Mouse (Mus musculus) colon, adult 2 months (tissue): ENCODE measurements around the gene Notch4. TPM values are rescaled to one million over a fixed set of nuclear protein-coding genes. Genes with fewer than 3 reads are reported as not detected.

Source experiments
- polyA plus RNA-seq: library from polyadenylated mRNA; depleted of rRNA; stranded (reverse); fragments of >200 nt; gene quantifications from 2 replicates; pipeline ENCODE4 v1.2.3, GENCODE M21; 2012; rRNA removed

Notch4 gene
- 21.6 and 28.1 TPM in 2 replicates for polyA plus RNA-seq

GRCm38 (mm10) chr17:34564003-34564421 lies at the start of gene Notch4:
TSS of gene Notch4 (plus strand) at chr17:34564268.

GRCm38 (mm10) chr17:34517252-34517651 lies 46.8 kb upstream of the Notch4 start, which contains the start of gene Btnl6:
TSS of gene Btnl6 (minus strand) at chr17:34517352.

DNA sequence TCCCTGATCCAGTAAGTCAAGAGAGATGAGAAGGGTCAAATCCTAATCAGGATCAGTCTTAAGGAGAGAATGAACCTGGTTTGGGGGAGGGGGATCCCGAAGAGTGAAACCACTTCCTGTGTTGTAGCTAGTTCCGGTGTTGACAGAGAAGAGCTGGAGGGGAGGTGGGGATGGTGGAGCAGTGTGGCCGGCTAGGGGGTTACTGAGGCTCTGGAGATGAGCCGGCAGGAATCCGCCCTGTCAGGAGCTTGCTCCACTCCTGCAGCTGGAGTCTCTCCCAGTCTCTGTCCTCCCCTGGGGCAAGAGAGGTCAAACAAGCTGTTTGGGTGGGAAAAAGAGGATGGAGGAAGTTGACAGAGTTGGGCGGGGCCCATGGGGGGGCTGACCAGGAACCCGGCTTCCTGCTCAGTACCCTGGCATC lies 25.6 kb downstream of the Notch4 start, which contains the start of gene Gpsm3:
TSS of gene Gpsm3 (plus strand) at position 126 of the 421 bp plus-strand sequence.

DNA sequence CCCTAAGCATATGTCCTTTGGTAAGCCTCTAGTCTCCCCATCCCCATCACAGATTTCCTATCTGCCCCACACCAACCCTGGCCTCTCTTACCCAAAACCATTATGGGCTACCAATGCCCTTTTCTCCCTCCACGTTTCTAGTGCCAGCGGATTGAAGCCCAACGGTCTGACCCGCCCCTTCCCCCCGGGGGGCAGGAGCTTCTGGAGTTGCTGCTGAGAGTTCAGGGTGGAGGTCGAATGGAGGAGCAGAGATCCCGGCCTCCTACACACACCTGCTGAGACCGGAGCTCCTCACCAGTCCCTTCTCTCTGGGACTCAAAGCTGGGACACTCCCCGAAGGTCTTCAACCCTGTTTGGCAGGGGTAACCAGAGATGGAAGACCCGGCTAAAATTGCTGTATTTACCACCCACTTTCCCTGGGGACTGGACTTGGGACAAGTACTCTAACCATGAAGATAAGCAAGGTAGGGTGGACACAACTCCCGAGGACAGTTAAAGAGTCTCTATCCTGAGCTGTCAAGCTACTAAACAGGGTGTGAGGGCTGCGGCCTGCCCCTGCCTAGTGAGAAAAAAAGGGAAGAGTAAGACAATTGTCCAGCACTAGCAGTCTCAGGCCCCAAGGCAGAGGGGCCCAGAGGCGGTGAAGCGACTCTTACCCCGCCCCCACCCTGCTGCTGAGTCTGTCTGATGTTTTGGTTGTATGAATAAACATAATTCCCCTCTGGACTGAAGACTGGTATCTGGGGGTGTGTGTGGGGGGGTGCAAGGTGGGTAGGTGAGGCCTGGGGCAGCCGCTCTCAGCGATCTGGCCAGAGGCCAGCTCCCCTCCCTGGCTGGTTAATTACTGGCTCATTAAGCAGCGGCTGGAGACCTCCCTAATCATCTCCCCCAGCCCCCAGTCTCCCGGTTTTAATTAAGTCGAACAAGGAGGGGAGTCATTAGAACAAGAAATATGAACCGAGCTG lies 27.2 kb downstream of the Notch4 start, which contains the start of gene Pbx2:
TSS of gene Pbx2 (plus strand) at position 238 of the 965 bp plus-strand sequence.

DNA sequence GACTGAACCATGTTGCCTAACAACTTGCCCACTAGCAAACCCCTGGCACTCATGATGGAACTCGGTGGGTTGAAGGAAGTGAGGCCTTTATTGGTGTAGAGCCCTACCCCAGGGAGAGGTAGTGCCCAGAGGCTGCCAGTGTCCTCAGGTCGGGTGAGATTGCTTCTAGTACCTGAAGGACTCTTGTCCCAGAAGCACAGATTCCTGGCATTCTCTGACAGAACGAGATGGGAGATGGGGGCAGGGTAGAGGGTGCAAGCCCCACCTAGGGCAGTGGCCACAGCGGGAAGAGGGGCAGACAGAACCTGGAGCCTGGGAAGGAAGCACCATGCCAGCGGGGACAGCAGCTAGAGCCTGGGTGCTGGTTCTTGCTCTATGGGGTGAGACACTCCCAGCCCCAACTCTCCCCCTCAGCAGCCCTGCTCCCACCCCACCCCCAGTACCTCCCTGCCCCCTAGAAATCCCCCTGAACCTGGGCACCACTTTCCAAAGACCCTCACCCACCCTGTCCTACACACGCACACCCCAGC lies 33.6 kb downstream of the Notch4 start, which contains the start of gene Ager:
TSS of gene Ager (plus strand) at position 297 of the 530 bp plus-strand sequence.

GRCm38 (mm10) chr17:34603375-34604060 lies 39.5 kb downstream of the Notch4 start, which contains the start of gene Rnf5:
TSS of gene Rnf5 (minus strand) at chr17:34603690.

GRCm38 (mm10) chr17:34604061-34604508 lies 40.0 kb downstream of the Notch4 start, which contains the start of gene Agpat1:
TSS of gene Agpat1 (plus strand) at chr17:34604262.

GRCm38 (mm10) chr17:34615871-34616270 lies 51.8 kb downstream of the Notch4 start, which contains the start of gene Egfl8:
TSS of gene Egfl8 (minus strand) at chr17:34615971.

DNA sequence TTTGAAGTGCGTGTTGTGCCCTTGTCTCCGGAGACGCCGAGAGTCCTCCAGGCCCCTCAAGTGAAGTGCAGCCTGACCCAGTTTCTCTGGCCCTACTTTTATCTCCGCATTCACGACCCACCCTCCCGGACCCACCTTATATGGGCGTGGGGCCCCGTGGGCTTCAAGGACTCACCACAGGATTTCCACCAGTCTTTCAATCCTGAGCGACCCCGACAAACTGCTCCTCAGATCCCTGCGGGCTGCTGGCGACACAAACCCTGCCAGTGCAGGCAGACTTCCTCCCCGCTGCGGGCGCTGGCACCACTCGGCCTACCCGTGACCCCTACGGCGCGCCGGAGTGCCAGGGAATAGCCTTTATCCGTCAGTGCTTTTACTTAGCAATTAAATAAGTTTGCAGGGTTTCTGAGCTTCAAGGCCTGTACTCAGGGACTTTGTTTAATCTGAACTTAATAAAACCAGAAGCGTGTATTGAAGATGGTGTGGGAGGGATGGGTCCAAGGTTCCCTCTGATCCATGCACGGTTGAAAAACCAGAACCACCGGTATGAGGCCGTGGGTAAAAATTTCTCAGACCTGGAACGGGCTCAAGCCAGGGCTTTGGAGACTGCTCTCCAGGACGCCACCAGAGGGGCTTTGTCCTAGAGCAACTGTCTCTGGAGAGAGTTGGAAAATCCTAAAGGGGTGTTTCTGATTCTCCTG lies 64.0 kb downstream of the Notch4 start, which contains the start of gene Ppt2:
TSS of gene Ppt2 (minus strand) at position 568 of the 701 bp plus-strand sequence.

GRCm38 (mm10) chr17:34629221-34629751 lies 65.2 kb downstream of the Notch4 start, which contains the start of gene Prrt1:
TSS of gene Prrt1 (plus strand) at chr17:34629533.

Other genes starting within 250 kb of the Notch4 start
- gene H2-Eb2, start 238.6 kb upstream of the Notch4 start, polyA plus RNA-seq = 0.58 and 0.68 TPM in 2 replicates
- gene Btnl2, start 209.4 kb upstream of the Notch4 start, polyA plus RNA-seq = 2.4 and 4.6 TPM in 2 replicates
- 21.4 and 24.2 TPM in 2 replicates for gene Btnl1, start 187.1 kb upstream of the Notch4 start, polyA plus RNA-seq
- gene BC051142, start 165.4 kb upstream of the Notch4 start, polyA plus RNA-seq = 0.16 and 0.50 TPM in 2 replicates
- gene Btnl4, start 87.0 kb upstream of the Notch4 start, polyA plus RNA-seq = 30.1 and 33.4 TPM in 2 replicates
- 19.2 and 24.2 TPM in 2 replicates for gene Btnl6, start 46.9 kb upstream of the Notch4 start, polyA plus RNA-seq
- gene Gpsm3, start 25.5 kb downstream of the Notch4 start, polyA plus RNA-seq = 7.0 and 8.0 TPM in 2 replicates
- 61.4 and 62.5 TPM in 2 replicates for gene Pbx2, start 27.0 kb downstream of the Notch4 start, polyA plus RNA-seq
- 2.2 and 2.4 TPM in 2 replicates for gene Ager, start 33.6 kb downstream of the Notch4 start, polyA plus RNA-seq
- 91.2 and 137 TPM in 2 replicates for gene Rnf5, start 39.4 kb downstream of the Notch4 start, polyA plus RNA-seq
- gene Agpat1, start 40.0 kb downstream of the Notch4 start, polyA plus RNA-seq = 343 and 453 TPM in 2 replicates
- 3.5 and 4.3 TPM in 2 replicates for gene Egfl8, start 51.7 kb downstream of the Notch4 start, polyA plus RNA-seq
- 44.8 and 48.2 TPM in 2 replicates for gene Ppt2, start 64.2 kb downstream of the Notch4 start, polyA plus RNA-seq
- gene Prrt1, start 65.3 kb downstream of the Notch4 start, polyA plus RNA-seq = 6.9 and 8.9 TPM in 2 replicates
- gene Fkbpl, start 80.5 kb downstream of the Notch4 start, polyA plus RNA-seq = 4.6 and 5.3 TPM in 2 replicates
- gene Atf6b, start 82.9 kb downstream of the Notch4 start, polyA plus RNA-seq = 93.5 and 97.8 TPM in 2 replicates
- 56.6 TPM in 2 replicates for gene Tnxb, start 106.3 kb downstream of the Notch4 start, polyA plus RNA-seq
- 24.3 and 25.4 TPM in 2 replicates for gene C4b, start 179.6 kb downstream of the Notch4 start, polyA plus RNA-seq
- gene Cyp21a1, start 240.3 kb downstream of the Notch4 start, polyA plus RNA-seq = not detected in 2 replicates